Mouse (Mus musculus): ENCODE measurements around the gene Akap6.

Gene Akap6

GRCm38 (mm10) chr12:53040634-53041033, 341.5 kb downstream of the Akap6 start:
- DNase-seq (ENCODE audit: low spot score) = no peak

DNA sequence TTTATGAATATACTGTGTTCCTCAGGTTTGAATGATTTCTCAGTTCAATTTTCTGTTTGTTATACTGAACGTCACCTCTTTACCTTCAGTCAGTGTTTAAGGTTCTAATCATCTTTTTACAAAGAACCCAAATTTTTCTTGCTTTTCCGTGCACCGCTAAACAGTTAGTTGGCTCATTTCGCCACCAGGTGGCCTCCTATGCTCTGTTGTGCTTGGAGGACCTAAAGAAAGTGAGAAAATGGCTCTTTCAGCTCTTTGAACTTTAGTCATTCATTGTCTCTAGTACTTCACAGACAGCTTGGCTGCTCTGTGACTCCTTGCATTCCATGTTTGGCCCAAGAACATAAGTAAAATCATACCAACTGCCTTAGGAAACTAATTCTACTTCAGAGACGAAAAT, 343.6 kb downstream of the Akap6 start:
- peak; percentile 25 for DNase-seq (ENCODE audit: low spot score)

DNA sequence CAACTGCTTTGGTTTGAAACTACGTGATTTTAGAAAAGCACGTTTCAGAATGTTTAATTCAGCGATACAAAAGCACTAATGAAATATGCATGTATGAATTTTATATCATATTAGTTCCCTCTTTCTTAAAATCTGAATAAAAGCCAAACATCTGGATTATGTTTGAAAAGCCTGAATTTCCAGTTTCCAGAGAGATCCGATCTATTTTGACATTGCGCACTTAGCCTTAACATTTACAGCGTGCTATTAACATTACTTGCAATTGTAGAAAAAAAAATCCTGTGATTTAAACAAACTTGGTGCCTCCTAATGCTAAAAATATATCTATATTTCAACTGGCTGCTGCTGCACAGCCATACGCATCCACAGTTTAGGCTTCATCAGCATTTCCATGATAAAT, 358.4 kb downstream of the Akap6 start:
- DNase-seq (ENCODE audit: low spot score) = no peak

GRCm38 (mm10) chr12:53060903-53061302, 361.7 kb downstream of the Akap6 start:
- no peak for DNase-seq (ENCODE audit: low spot score)

- no peak for DNase-seq (ENCODE audit: low spot score)
These were observed 362.4 kb downstream of the Akap6 start for GRCm38 (mm10) chr12:53061466-53062124.

- no peak for DNase-seq (ENCODE audit: low spot score)
These were observed 363.8 kb downstream of the Akap6 start for GRCm38 (mm10) chr12:53063003-53063402.

DNA sequence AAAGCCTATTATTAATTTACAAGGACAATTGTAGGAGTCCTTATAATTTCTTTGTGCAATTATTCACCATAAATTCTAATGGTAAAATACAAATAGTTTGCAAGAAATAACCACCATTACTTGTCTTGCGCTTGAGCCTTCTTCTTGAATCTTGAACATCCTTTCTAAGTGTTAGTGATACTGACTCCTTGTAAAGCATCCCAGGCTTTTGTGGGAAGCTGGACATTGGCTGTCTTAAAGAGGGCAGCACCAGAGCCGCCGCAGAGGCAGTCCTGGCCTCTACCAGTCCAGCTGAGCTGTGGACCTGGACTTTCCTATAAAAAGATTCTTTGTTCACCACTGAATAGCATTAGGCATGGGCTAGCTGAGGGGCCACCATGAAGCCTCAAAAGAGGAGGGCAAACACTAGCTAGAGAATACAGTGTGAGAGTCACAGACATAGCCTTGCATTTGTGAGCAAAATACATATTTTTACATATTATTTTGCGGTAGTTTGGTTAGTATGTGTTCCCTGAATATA, 365.1 kb downstream of the Akap6 start:
- no peak for DNase-seq (ENCODE audit: low spot score)

- DNase-seq (ENCODE audit: low spot score) = no peak
These were observed 366.0 kb downstream of the Akap6 start for GRCm38 (mm10) chr12:53065031-53065785.

DNA sequence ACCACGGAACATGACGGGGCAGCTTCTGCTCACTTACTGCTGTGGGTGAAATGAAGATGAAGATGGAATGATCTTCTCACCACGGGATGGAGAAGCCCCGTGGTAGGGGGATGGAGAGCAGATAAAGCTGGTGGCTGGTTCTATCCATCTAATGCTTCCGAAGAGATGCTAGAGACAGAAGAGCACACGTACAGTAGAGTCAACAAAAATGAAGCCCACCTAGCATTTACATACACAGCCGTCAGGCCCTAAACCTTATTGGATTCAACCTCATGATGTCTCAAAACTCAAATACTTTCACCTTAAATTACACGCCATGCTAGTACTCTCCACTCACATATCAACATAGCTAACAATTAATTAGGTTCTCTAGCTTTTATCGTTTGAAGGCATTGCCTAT, 367.1 kb downstream of the Akap6 start:
- no peak for DNase-seq (ENCODE audit: low spot score)

- no peak for DNase-seq (ENCODE audit: low spot score)
These were observed 371.7 kb downstream of the Akap6 start for GRCm38 (mm10) chr12:53070907-53071306.

GRCm38 (mm10) chr12:53076595-53077400, 377.6 kb downstream of the Akap6 start:
- DNase-seq (ENCODE audit: low spot score) = no peak

DNA sequence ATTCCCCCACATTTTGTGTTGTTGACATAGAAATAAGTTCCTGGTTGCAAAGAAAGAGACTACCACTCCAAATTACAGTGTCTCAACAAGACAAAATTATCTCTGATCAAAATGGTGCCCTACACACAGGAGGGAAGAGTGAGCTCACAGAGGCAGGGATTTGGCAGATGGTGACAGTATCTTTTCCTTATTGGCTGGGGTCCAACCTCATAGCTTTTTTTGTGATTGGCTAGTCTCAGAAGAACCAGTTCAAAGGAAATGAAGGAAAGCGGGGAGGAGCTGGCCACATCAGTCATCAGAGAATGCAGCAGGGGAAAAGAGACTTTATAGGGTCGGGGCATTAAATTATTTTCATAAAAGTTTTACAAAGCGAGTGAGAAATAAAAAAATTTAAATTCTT, 386.6 kb downstream of the Akap6 start:
- DNase-seq (ENCODE audit: low spot score) = no peak

- DNase-seq (ENCODE audit: low spot score) = no peak
These were observed 413.1 kb downstream of the Akap6 start for GRCm38 (mm10) chr12:53112276-53112675.

GRCm38 (mm10) chr12:53119352-53119751, 420.2 kb downstream of the Akap6 start:
- DNase-seq (ENCODE audit: low spot score) = no peak

- peak; percentile 12 for DNase-seq (ENCODE audit: low spot score)
These were observed 424.9 kb downstream of the Akap6 start for GRCm38 (mm10) chr12:53124131-53124530.

- DNase-seq (ENCODE audit: low spot score) = no peak
These were observed 425.5 kb downstream of the Akap6 start for GRCm38 (mm10) chr12:53124696-53125095.

GRCm38 (mm10) chr12:53125286-53125685, 426.1 kb downstream of the Akap6 start:
- DNase-seq (ENCODE audit: low spot score) = no peak

DNA sequence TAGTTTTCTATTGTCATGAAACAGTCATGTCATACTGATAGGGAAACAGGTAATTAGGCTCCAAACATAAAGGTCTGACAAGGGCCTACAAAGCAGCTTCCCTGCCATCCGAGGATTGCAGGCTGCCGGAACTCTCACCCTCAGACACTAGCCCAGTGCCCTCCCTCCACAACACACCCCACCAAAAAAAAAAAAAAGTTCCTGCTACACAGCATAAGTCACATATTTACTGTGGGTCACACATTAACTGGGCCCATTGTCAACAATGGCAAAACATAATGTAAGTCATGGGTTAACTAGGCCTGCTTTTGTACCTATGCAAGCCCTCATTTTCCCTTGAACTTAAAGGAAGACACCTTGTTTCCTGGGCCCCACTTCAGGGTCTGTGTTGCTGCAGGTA, 435.0 kb downstream of the Akap6 start:
- no peak for DNase-seq (ENCODE audit: low spot score)

GRCm38 (mm10) chr12:53137331-53137730, 438.1 kb downstream of the Akap6 start:
- DNase-seq (ENCODE audit: low spot score) = no peak

GRCm38 (mm10) chr12:53144122-53144695, 445.0 kb downstream of the Akap6 start:
- DNase-seq (ENCODE audit: low spot score) = no peak

GRCm38 (mm10) chr12:53144760-53145159, 445.6 kb downstream of the Akap6 start:
- DNase-seq (ENCODE audit: low spot score) = no peak

- no peak for DNase-seq (ENCODE audit: low spot score)
These were observed 446.3 kb downstream of the Akap6 start for GRCm38 (mm10) chr12:53145516-53145915.
